Mouse (Mus musculus): Measurements from ENCODE around the gene Rasgef1b.

Rasgef1b gene

DNA sequence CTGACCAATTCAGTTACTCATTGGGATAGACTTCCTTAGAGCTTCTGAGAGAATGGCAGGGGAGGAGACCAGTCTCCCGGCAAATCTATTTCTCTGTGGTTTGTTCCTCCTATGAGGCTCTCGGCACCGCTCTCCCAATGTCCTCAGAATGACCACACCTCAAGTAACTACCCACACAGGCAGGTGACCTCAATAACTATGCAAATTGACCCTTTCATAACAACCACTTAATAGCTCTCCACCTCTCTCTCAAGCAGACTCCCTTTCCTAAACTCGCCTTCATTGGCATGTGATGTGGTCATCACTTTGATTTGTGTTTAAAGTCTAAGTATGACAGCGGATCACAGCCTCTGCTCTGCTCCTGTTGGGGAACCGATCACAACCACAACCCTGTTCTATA lies 281.4 kb downstream of the Rasgef1b start:
- DNase-seq (ENCODE audit: low spot score): peak; percentile 45

DNA sequence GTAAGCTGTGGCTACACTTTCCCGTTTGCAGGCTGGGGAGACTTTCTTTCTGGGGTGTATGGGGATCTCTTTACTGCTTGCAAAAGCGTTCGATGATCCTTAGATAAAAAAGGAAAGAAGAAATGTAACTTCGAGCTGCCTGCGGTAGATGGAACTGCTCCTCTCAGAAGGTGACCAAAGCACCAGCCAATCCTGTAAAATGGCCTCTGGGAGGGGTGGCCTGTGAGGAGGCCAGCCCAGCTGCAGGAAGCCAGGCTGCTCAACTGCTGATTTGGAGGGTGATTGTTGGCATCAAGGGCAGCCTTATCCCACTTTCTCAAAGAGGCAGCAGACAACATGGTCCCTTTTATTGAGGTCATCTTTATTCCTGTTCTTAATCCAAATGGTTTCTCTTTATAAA lies 283.6 kb downstream of the Rasgef1b start:
- no peak for DNase-seq (ENCODE audit: low spot score)

GRCm38 (mm10) chr5:99444777-99445176 lies 284.1 kb downstream of the Rasgef1b start:
- no peak for DNase-seq (ENCODE audit: low spot score)

DNA sequence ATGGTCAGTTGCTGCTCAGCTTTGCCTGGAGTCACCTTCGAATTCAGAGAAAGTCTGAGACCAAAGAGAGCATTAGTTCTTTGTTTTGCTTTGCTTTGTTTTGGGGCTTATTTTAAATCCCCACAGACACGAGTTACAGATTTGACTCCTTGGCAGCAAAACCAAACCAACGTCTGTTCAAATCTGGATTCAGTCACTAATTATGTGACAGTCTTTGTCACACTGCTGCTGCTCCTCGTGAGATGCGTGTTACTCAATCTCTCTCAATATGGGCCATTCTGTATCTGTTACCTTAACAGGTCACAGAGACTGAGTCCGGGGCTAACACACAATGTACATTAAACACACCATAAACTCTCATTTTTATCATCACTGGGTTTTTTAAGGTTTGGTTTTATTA lies 288.8 kb downstream of the Rasgef1b start:
- DNase-seq (ENCODE audit: low spot score): no peak

DNA sequence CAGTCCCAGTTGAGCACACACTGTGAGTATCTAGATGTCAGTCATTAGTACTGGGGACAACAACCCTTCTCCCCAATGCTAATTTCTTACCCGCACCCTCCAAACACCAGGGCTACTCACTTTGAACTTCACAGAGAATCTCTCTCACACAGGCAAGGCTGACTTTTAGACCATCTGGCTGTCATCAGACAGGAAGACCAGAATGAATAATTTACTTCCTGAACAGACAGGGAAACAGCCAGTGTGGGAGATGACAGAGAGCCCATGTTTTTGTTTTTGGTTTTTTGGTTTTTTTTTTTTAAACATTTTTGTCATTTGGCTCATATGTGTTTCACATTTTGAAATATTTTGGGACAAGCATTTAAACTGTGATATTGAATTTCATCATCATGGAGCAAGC lies 290.3 kb downstream of the Rasgef1b start:
- no peak for DNase-seq (ENCODE audit: low spot score)

- DNase-seq (ENCODE audit: low spot score): no peak
Measured at GRCm38 (mm10) chr5:99434226-99434625, 294.6 kb downstream of the Rasgef1b start.

- peak; percentile 12 for DNase-seq (ENCODE audit: low spot score)
Measured at GRCm38 (mm10) chr5:99432471-99432870, 296.4 kb downstream of the Rasgef1b start.

DNA sequence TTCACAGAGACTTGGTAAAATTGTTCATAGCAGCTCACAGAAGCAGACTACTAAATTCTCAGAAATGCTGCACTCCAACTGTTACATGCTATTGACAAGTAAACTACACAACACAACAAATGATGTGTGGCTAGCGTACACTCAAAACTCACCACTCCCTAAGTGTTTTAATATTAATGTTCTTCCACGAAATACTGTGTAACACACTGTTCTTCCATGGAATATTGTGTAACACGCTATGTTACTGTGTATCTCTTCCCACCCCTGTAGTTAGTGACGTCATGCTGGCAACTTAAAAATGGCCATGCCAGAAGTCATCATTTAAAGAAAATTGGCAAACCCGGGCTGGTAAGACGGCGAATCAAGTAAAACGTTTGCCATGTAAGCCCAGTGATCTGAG lies 299.6 kb downstream of the Rasgef1b start:
- DNase-seq (ENCODE audit: low spot score): no peak

GRCm38 (mm10) chr5:99428648-99429047 lies 300.2 kb downstream of the Rasgef1b start:
- DNase-seq (ENCODE audit: low spot score): no peak

- DNase-seq (ENCODE audit: low spot score): no peak
Measured at GRCm38 (mm10) chr5:99423271-99423670, 305.6 kb downstream of the Rasgef1b start.

DNA sequence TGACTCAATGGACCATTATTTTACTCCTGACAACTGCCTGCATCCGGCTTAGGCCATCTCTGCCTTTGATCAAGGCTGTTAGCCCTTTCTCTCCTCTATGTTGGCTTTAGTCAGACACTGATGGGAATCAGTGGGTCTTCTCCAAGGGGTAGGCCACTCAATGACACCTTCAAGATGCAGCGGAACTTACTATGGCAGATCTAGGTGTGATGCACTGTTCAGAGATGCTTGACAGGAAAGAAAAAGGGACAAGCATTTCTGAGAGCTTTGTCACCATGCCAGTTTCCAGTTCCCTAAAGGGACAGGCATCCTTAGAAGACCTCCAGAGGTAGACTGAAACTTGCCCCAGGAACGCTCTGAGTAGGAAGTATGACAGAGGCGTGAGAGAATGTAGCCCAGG lies 306.0 kb downstream of the Rasgef1b start:
- DNase-seq (ENCODE audit: low spot score): no peak

DNA sequence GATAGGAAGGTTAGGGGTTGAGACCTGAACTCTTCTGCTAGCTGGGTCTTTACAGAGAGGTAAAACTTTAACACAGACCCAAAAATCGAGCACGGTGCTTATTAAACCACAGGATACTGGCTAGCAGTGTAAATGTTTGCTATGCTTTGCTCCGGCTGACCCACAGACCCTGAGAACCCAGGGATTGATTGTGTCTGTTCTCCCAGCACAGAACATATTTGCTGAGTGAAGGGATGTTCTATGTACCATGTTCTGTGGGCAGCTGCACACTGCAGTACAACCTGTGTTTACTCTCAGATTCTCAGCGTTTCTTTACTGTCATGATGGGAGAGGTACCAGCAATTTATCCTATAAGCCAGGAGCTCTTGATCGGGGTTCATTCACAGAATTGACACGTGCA lies 306.8 kb downstream of the Rasgef1b start:
- no peak for DNase-seq (ENCODE audit: low spot score)

GRCm38 (mm10) chr5:99419872-99420271 lies 309.0 kb downstream of the Rasgef1b start:
- peak; percentile 59 for DNase-seq (ENCODE audit: low spot score)

- no peak for DNase-seq (ENCODE audit: low spot score)
Measured at GRCm38 (mm10) chr5:99416902-99417301, 312.0 kb downstream of the Rasgef1b start.

DNA sequence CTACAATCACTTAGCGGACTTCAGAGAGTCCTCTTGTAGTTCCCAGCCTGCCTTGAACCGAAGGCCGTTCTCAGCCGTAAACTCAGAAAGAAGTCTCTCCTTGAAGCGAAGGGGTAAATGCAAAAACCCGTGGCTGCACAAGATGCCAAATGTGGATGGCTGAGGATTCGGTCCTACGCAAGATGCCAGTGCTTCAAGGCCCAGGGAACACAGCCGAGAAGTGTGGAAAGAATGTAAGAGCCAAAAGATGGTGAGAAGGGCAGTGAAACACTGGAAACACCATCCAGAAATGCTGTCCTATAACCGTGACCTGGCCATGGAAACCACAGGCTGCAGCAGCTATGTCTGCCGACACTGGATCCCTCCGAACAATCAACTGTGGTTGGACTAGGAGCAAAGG lies 313.2 kb downstream of the Rasgef1b start:
- no peak for DNase-seq (ENCODE audit: low spot score)

GRCm38 (mm10) chr5:99415049-99415448 lies 313.8 kb downstream of the Rasgef1b start:
- DNase-seq (ENCODE audit: low spot score): no peak

GRCm38 (mm10) chr5:99414293-99414692 lies 314.6 kb downstream of the Rasgef1b start:
- DNase-seq (ENCODE audit: low spot score): peak; percentile 43

DNA sequence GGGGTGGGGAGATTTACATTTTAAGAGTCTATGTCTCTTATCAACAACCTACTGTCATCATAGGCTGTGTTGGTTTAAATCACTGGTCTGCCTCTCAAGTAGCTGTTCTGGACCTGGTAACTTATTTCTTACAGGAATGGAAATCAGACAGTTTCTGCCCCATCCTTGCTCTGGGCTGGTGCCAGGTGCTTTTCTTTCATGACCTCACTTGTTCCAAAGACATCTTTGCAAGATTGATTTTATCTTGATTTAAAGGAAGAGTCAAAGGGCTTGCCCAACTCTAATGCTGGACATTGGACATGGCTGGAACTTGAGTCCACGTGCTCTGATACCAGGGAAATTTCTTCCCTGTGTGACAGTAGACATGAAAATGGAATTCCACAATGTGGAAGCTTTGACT lies 315.0 kb downstream of the Rasgef1b start:
- no peak for DNase-seq (ENCODE audit: low spot score)

- no peak for DNase-seq (ENCODE audit: low spot score)
Measured at GRCm38 (mm10) chr5:99413391-99413790, 315.5 kb downstream of the Rasgef1b start.

DNA sequence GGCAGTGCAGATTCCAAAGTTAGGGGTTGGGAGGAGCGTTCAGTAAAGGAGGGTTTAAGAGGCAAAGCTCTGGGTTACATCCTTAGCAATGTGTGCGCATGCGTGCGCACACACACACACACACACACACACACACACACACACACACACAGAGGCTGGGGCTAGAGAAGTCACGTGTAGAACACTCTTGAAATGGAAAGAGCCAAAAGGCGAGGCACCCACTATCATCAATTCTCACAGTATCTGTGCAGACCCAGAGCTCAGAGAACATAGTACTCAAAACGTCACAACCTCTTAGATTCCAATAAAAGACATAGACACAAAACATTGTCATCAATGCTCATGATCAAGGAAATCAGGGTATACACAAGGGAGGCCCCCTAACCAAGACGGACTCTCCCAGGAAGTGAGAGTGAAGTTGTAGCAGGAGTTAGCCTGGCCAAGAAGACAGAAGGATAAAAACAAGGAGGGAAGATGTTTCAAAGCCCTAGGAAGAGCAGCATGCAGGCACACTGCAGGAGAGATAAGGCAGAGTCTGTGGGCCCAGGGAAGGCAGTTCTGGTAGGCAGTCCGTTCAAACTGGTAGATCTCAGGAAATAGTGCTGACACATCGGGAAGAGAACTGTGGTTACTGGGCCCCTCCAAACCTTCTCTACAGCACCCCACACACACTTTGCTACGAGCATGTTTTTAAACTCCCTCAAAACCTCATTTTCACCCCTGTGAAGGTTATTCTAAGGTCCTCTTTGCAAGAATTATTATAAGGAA lies 324.3 kb downstream of the Rasgef1b start:
- no peak for DNase-seq (ENCODE audit: low spot score)

DNA sequence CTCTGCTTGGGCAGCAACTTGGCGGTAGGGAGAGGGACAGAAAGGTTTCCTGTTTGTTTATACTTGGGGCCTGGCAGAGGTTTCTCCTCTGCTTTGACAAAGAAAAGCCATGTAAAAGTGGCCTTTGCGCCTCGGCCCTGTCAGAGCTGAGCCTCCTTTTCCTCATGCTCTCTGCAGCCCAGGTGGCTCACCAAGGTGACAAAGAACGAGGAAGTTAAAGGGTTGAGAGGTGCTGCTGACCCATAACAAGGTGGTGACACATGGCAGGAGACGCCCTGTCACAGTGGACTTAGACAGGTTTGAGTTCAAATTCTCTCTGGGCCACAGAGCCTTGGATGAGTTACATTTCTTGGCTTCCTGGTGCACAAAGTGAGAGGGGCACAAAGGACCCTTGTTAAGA lies 325.5 kb downstream of the Rasgef1b start:
- DNase-seq (ENCODE audit: low spot score): no peak

GRCm38 (mm10) chr5:99402784-99403183 lies 326.1 kb downstream of the Rasgef1b start:
- no peak for DNase-seq (ENCODE audit: low spot score)

GRCm38 (mm10) chr5:99402297-99402696 lies 326.6 kb downstream of the Rasgef1b start:
- DNase-seq (ENCODE audit: low spot score): no peak
